Mouse (Mus musculus): ENCODE results near the gene Majin.

DNA sequence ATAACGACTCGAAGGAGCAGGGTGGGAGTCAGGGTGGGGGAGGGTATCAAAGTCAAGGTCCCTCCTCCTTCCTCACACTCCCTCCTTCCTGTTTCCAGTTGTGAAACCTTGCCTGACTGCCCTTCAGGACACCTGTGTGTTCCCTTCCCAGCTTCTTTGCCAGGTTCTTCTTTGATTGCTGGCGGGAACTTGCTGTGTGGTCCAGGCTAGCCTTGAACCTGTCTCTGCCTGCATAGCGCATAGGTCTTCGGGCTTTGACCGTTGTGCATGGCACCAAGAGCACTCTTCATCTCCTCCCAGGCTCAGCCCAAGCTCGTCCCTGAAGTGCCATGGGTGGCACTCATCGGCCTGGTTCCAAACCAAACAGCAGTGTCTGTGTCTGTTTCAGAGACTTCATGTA, 80.8 kb downstream of the Majin start:
- no peak for TF ChIP-seq CTCF (IDR thresholded peaks at IDR 0.05; ENCODE audit: low read depth)
- TF ChIP-seq EP300 (optimal IDR thresholded peaks at IDR 0.05) = no peak

Data from stomach, postnatal 0 days (tissue).